Mouse (Mus musculus) T-cell, adult 2 months (primary cell): Measurements from ENCODE around the gene Tfap2e.
A peak's percentile ranks its signal among the peaks of the same experiment; 100 is the strongest.

ENCODE experiments used
- DNase-seq: peaks from one replicate; pipeline ENCODE4 v3.0.0; 2022; ENCODE audit warnings: low spot score

Tfap2e gene

GRCm38 (mm10) chr4:126736001-126736414 lies at the start of gene Tfap2e:
TSS of gene Tfap2e (minus strand) at chr4:126736240.
- DNase-seq: no peak

- DNase-seq: no peak
Measured at GRCm38 (mm10) chr4:126782996-126783395, 47.0 kb upstream of the Tfap2e start.

- DNase-seq: no peak
Measured at GRCm38 (mm10) chr4:126782512-126782911, 46.5 kb upstream of the Tfap2e start.

- DNase-seq: no peak
Measured at GRCm38 (mm10) chr4:126781871-126782270, 45.8 kb upstream of the Tfap2e start.

GRCm38 (mm10) chr4:126779826-126780775 lies 44.1 kb upstream of the Tfap2e start:
- DNase-seq: no peak

- DNase-seq: no peak
Measured at GRCm38 (mm10) chr4:126779148-126779581, 43.1 kb upstream of the Tfap2e start.

- no peak for DNase-seq
Measured at GRCm38 (mm10) chr4:126775182-126775581, 39.1 kb upstream of the Tfap2e start.

- no peak for DNase-seq
Measured at GRCm38 (mm10) chr4:126773871-126774270, 37.8 kb upstream of the Tfap2e start.

- no peak for DNase-seq
Measured at GRCm38 (mm10) chr4:126770831-126771230, 34.8 kb upstream of the Tfap2e start.

- DNase-seq: no peak
Measured at GRCm38 (mm10) chr4:126769800-126770563, 33.9 kb upstream of the Tfap2e start.

- no peak for DNase-seq
Measured at GRCm38 (mm10) chr4:126763483-126763882, 27.4 kb upstream of the Tfap2e start.

- DNase-seq: no peak
Measured at GRCm38 (mm10) chr4:126762586-126763359, 26.7 kb upstream of the Tfap2e start.

GRCm38 (mm10) chr4:126759435-126759834 lies 23.4 kb upstream of the Tfap2e start:
- DNase-seq: no peak

- no peak for DNase-seq
Measured at GRCm38 (mm10) chr4:126758299-126758698, 22.3 kb upstream of the Tfap2e start.

GRCm38 (mm10) chr4:126756766-126757165 lies 20.7 kb upstream of the Tfap2e start:
- no peak for DNase-seq

GRCm38 (mm10) chr4:126754736-126755374 lies 18.8 kb upstream of the Tfap2e start:
- DNase-seq: no peak

- no peak for DNase-seq
Measured at GRCm38 (mm10) chr4:126754231-126754611, 18.2 kb upstream of the Tfap2e start.

GRCm38 (mm10) chr4:126753268-126754230 lies 17.5 kb upstream of the Tfap2e start, which contains the start of the genes Ncdn and AU040320:
TSS of gene Ncdn (minus strand) at chr4:126753438.
TSS of gene AU040320 (plus strand) at chr4:126753544.
- DNase-seq: peak; percentile 96

- DNase-seq: no peak
Measured at GRCm38 (mm10) chr4:126752608-126753141, 16.6 kb upstream of the Tfap2e start.

- no peak for DNase-seq
Measured at GRCm38 (mm10) chr4:126752024-126752607, 16.1 kb upstream of the Tfap2e start.
